Mouse (Mus musculus) ES-Bruce4 (cell line): ENCODE data around the gene Hsd3b7.

ENCODE experiments used
- CTCF ChIP-seq: IDR thresholded peaks from one replicate; pipeline ENCODE4 v1.8.1; 2011; ENCODE audit warnings: low read depth, low read length
- POLR2A ChIP-seq: IDR thresholded peaks from one replicate; pipeline ENCODE4 v1.8.1; 2011; ENCODE audit warnings: low read length; ENCODE audit not compliant: insufficient read depth

DNA sequence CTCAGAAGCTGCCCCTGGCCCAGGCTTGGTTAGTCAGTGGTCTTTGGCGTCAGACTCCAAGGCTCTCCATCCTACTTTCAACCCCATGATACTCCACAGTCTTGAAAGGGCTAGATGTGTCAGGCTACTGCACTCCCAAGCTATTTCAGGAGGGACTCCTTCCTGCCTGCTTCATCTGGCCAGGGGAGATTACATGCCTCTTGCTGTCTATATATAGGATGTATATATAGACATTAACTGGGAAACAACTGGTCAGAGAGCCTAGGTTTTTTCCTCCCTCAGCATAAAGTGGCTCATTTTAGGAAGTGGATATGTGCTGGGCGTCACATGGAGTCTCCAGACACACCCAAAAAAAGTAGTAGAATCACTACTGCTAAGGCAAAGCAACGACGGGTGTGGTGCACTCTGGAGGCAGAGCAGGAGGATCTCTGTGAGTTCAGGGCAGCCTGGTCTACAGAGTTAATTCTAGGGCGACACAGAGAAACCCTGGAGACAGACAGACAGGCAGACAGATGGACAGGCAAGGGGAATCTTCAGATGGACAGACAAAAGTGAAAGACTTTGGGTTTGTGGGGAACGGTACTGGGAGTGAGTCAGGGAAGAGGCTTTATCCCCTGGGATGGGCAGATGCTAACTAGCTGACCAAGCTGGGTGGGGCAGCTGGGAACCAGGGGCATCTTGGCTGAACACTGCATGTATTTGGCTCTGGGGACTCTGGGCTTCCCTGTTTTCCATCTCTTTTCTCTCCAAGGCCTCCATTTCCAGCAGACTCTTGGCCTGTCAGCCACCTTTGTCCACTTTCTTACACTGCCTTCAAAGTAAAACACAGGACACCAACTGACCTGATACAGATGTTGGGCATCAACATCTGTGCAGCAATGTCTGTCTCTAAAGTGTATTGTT lies 49.8 kb downstream of the Hsd3b7 start:
- no peak for TF ChIP-seq POLR2A
- no peak for TF ChIP-seq CTCF
